Mouse (Mus musculus) B cell, adult 2 months (primary cell): ENCODE measurements around the gene Tnfrsf13c.
"Not testable (repeated sequence)": the region's sequence is repeated elsewhere in the genome, so short reads cannot be mapped to it uniquely, and the experiment has no call there.

Experiments
- DNase-seq, 2 experiments: peaks; one replicate each; pipeline ENCODE4 v3.0.0; 2022

Gene Tnfrsf13c

DNA sequence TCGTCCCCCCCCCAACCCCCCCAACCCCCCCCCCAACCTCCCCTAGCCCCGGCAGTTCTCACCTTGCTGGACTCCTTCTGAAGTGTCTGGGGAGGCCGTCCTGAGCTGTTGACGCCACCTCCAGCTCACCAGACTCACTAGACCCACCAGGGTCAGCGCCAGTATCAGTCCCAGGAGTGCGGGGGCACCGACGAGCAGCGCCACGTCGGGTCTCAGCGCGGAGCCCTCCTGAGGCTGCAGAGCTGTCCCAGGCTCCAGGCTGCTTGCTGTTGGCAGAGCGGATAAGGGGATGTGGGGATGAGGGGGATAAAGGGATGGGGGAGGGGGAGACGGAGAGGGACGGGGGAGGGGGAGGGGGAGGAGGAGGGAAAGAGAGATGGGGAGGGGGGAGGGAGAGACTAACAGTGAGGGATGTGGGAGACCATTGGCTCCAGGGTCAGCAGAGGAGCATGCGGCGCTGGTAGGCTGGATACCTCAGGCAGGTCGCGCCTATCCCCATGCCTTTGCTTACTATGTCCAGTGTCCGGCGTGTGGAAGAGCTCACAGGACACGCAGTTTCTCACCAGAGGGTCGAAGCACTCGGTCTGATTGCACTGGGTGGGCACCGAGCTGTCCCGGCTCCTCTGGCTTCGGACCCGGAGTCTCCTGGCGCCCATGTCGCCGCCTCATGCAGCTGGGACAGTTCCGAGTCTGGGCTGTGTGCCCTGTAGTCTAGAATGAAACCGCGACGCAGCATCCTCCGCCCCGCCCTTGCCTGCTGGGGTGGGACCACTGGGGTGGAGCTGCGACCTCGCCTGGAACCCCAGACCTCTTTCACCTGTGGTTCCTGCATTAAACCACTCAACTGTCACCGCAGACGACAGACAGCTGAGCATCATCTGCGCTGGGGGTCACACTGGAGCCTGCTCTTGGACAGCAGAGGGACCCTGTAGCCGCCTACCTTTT lies at the start of gene Tnfrsf13c:
Tnfrsf13c (minus strand) TSS at position 713 of the 945 bp plus-strand sequence.
- DNase-seq, result peak; percentile 87 to 92

DNA sequence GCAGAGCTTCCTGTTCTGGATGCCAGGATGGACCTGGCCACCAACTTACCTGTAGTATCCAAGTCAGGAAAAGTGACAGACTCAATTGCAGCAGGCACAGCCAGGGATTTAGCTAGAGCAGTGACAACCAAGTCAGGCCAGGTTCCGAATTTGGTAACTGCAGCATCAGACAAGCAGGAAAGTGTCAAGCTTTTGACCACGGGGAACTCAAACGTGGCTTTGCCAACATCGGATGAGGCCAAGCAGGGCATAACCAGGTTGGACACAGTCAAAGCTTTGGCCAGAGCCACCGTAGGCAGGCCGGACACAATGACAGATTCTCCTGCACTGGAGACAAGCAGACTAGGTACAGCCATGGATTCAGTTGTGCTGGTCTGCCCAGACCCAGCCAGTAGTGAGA lies 48.1 kb upstream of the Tnfrsf13c start:
- no peak for DNase-seq

DNA sequence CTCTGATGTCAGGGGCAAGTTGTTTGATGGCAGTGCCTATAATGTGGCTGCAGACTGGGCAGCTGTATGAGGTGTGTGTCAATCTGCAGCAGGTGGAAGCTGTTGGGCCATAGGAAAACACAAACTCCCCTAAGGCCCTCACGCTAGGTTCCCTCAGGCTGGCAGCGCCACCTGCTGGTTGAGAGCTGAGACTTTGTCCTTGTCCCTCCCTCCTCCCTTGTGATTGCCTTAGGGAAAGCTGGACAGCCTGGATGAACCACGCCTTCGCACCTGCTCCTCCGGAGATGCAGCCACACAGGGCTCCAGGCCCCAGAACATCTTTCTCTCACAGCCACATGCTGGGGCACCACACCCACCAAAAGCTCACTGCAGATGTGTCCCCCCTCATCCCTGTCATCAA lies 47.0 kb upstream of the Tnfrsf13c start:
- peak; percentile 70 to 72 for DNase-seq

- no peak for DNase-seq
Observed at GRCm38 (mm10) chr15:82268783-82269182, 44.6 kb upstream of the Tnfrsf13c start.

GRCm38 (mm10) chr15:82268185-82268584 lies 44.0 kb upstream of the Tnfrsf13c start:
- DNase-seq, result no peak

- DNase-seq, result peak; percentile 75 to 77
Observed at GRCm38 (mm10) chr15:82266356-82266755, 42.2 kb upstream of the Tnfrsf13c start.

DNA sequence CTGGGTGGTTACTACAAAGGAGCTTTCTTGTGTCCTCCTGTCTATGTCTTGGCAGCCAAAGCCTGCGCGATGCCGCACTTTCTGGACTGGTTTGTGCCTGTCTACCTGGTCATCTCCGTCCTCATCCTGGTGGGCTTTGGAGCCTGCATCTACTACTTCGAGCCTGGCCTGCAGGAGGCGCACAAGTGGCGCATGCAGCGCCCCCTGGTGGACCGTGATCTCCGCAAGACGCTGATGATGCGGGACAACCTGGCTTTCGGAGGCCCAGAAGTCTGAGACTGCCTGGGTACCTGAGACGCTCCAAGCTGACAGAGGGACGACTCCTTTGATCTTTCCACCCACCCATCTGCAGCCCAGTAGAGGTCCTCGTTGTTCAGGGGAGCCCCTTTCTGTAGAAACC lies 35.3 kb upstream of the Tnfrsf13c start:
- DNase-seq, result peak; percentile 91

GRCm38 (mm10) chr15:82255944-82256383 lies 31.8 kb upstream of the Tnfrsf13c start:
- DNase-seq, result no peak

DNA sequence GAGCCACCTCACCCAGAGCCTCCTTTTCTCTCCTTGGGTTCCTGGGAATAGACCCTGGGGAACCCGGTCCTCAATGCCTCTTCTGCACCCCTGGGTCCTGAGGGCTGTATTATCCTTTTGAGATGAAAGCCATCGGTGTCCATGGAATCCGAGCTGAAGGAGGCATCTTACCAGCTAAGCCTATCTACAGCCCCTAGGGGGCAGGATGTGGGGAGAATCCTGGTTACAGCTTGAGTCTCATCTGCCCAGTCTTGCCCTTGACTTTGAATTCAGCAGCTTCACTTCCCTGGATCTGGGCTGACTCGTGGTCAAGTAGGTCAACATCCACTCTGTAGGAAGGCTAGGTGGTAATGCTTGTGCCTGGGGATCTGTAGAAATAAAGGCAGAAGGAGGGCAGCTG lies 31.1 kb upstream of the Tnfrsf13c start:
- DNase-seq, result no peak

- DNase-seq, result no peak
Observed at GRCm38 (mm10) chr15:82252097-82252496, 27.9 kb upstream of the Tnfrsf13c start, which contains the start of gene 1500009C09Rik. 1500009C09Rik (plus strand) TSS chr15:82252397.

DNA sequence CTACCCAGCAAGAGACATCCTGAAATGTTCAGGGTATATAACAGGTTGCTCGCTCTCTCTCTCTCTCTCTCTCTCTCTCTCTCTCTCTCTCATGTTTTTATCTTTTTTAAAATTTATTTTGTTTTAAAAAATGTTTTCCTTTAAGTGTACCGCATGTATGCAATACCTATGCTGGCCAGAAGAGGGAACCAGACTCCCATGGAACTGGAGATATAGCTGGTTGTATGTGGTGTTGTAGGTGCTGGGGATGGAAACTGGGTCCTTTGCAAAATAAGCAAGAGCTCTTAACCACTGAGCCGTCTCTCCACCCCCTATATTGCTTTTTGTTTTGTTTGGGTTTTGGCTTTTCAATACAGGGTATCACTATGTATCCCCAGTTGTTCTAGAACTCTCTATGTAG lies 27.4 kb upstream of the Tnfrsf13c start:
- DNase-seq, result peak in 1 of 2 experiments; percentile 45

GRCm38 (mm10) chr15:82247131-82247776 lies 23.1 kb upstream of the Tnfrsf13c start:
- DNase-seq, result no peak

DNA sequence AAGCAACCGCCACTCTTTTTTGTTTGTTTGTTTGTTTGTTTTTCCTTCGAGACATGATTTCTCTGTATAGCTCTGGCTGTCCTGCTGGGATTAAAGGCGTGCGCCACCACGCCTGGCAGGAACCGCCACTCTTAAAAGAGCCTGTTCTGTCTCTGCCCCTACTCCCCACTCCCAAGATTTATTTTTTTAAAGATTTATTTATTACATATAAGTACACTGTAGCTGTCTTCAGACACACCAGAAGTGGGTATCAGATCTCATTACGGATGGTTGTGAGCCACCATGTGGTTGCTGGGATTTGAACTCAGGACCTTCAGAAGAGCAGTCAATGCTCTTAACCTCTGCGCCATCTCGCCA lies 20.6 kb upstream of the Tnfrsf13c start:
- DNase-seq, result not testable (repeated sequence)

DNA sequence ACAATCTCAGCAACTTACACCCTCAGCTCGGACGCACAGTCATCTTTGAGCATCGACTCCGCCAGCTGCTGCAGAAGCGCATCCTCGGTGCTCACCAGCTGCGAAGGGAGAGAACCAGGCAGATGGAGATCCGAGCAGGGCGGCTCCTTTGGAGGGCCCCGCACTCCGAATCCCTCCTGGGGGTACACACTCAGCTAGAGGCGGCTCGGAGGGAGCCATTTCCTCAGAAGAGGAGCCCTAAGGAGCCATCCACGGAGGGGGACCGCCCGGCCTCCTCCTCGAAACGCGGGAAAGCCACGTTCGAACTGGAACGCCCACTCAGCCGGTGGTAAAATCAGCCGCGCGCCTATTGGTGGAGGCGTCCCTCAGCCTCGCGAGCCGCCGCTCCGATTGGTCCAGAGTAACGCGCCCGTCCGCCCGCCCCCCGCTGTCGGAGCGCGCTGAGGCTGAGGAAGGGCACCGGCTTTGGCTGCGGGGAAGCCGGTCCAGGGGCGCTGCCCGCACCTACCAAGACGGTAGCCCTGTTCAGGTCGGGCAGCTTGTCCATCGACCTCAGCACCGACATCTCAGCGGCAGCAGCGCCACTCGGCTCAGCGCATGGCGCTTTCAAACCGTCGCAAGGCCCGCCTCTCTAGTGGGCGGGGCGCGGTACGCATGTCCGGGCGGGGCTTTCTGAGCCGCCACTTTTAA lies 20.1 kb upstream of the Tnfrsf13c start, which contains the start of gene Cenpm:
Cenpm (minus strand) TSS at position 634 of the 690 bp plus-strand sequence.
- DNase-seq, result peak; percentile 90 to 92

GRCm38 (mm10) chr15:82243742-82244114 lies 19.6 kb upstream of the Tnfrsf13c start:
- DNase-seq, result no peak

DNA sequence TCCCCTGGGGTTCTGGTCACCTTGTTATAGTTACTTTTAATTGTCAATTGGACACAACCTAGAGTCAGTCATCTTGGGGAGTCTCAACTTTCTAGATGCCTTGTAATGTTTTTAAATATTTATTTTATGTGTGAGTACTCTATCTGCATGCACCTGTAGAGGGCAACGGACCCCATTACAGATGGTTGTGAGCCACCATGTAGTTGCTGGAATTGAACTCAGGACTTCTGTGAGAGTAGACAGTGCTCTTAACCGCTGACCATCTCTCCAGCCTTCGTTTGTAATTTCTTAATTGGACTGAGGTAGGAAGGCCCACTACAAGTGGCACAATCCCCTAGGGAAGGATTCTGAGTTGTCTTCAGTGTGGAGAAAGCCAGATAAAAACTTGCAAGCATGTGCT lies 19.1 kb upstream of the Tnfrsf13c start:
- DNase-seq, result no peak

GRCm38 (mm10) chr15:82236565-82236964 lies 12.4 kb upstream of the Tnfrsf13c start:
- peak; percentile 96 for DNase-seq

DNA sequence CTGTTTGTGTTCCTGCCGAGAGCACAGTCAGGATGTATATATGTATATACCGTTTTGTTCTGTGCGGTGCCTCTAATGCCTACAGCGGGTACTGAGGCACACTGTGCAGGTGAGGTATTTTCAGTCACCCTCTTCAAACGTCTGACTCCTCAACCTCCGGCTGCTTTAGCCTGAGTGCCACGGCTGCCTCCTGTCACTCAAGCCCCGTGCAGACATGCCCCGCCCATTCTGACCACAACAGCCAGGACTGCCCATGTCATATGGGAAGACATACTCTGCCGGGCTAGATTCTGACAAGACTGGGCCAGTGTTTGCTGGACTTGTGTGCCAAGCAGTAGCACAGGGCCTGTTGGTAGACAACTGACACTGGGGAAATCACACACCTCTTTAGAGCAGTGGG lies 11.5 kb upstream of the Tnfrsf13c start:
- no peak for DNase-seq

- DNase-seq, result peak; percentile 63 to 66
Observed at GRCm38 (mm10) chr15:82232651-82233050, 8.5 kb upstream of the Tnfrsf13c start.

GRCm38 (mm10) chr15:82231591-82232378 lies 7.6 kb upstream of the Tnfrsf13c start:
- no peak for DNase-seq

DNA sequence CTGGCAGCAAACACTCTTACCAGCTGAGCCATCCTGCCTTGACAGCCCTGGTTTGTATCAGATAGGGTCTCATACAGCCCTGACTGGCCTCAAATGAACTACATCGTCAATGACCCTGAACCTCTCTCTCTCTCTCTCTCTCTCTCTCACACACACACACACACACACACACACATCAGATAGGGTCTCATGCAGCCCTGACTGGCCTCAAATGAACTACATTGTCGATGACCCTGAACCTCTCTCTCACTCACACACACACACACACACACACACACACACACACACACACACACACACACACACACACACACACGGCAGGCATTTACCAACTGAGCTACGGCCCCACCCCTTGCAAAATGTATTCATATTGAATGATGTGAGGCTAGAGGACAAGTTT lies 6.9 kb upstream of the Tnfrsf13c start:
- DNase-seq, result no peak

- DNase-seq, result no peak
Observed at GRCm38 (mm10) chr15:82230098-82230611, 6.0 kb upstream of the Tnfrsf13c start.
